ENCODE assay signal across 9 mouse cellular contexts in genomic region chr11:76894240-76894639, GRCm38 (mm10). TPM values are rescaled to one million over a fixed set of nuclear protein-coding genes. Genes with fewer than 3 reads are reported as not detected.
DNase-seq lines count a peak whose midpoint lies in the region; ATAC-seq and TF ChIP-seq lines count a peak whose summit lies in the region.
"Had no signal": no experiment of that assay in that cellular context is flagged by ENCODE, and none has a peak within 500 bp of the region (broad histone marks: within the 10 kb centered on the region; RNA-seq: fewer than 3 reads in every experiment).

No protein-coding gene starts in this region.

- TF ChIP-seq CTCF in cerebellum, adult 2 months (IDR thresholded peaks at IDR 0.05; ENCODE audit: borderline replicate concordance, insufficient read depth, low read depth, low read length), result peak; percentile 94

- no peak for ATAC-seq in hindbrain, embryonic 11.5 days (ENCODE audit: low FRiP score)
- no peak for ATAC-seq in hindbrain, embryonic 13.5 days (ENCODE audit: low FRiP score)
- ATAC-seq in kidney, embryonic 14.5 days (ENCODE audit: low FRiP score, low TSS enrichment), result peak; percentile 75
- ATAC-seq in lung, embryonic 16.5 days (ENCODE audit: low read depth), result peak; percentile 32

- TF ChIP-seq POLR2A in cerebellum, adult 2 months (IDR thresholded peaks at IDR 0.05; ENCODE audit: borderline replicate concordance, insufficient read depth, low read length), result no peak

- H3K4me2 ChIP-seq in hindbrain, embryonic 11.5 days (replicated peaks; ENCODE audit: low read depth, low read length), result no peak overlapping the region
- no peak overlapping the region for H3K4me2 ChIP-seq in hindbrain, embryonic 13.5 days
- no peak overlapping the region; the same call in 1 of the 2 replicates for H3K4me2 ChIP-seq in kidney, embryonic 14.5 days (replicated peaks; ENCODE audit: low read depth, low read length)
- H3K4me2 ChIP-seq in lung, embryonic 16.5 days (ENCODE audit: low read depth, low read length), result peak overlapping the region; percentile 23; the same call in 1 of the 2 replicates
- H3K4me2 ChIP-seq: midbrain, embryonic 12.5 days had no signal

- no peak overlapping the region for H3K9ac ChIP-seq in hindbrain, embryonic 11.5 days (ENCODE audit: low read depth, low read length)
- no peak overlapping the region for H3K9ac ChIP-seq in hindbrain, embryonic 13.5 days
- 0 out of 2 replicates have a peak overlapping the region, but pooled peaks have one; percentile 7 for H3K9ac ChIP-seq in kidney, embryonic 14.5 days (ENCODE audit: low read depth, low read length)
- H3K9ac ChIP-seq in lung, embryonic 16.5 days (ENCODE audit: low read length), result no peak overlapping the region
- H3K9ac ChIP-seq: midbrain, embryonic 12.5 days had no signal

- H3K27me3 ChIP-seq in hindbrain, embryonic 11.5 days (ENCODE audit: control insufficient read depth, insufficient read depth, low read length), result no peaks in the 10 kb centered on the region
- no peaks in the 10 kb centered on the region for H3K27me3 ChIP-seq in hindbrain, embryonic 13.5 days
- no peaks in the 10 kb centered on the region for H3K27me3 ChIP-seq in cerebellum, adult 2 months (ENCODE audit: control insufficient read depth, insufficient read depth, low read length)
- H3K27me3 ChIP-seq in kidney, embryonic 14.5 days (ENCODE audit: control insufficient read depth, insufficient read depth, low read length), result no peaks in the 10 kb centered on the region
- H3K27me3 ChIP-seq in lung, embryonic 16.5 days (ENCODE audit: control insufficient read depth, insufficient read depth, low read depth, low read length), result no peaks in the 10 kb centered on the region
- no peaks in the 10 kb centered on the region for H3K27me3 ChIP-seq in splenic B cell, adult 2 months (ENCODE audit: control insufficient read depth, insufficient read depth, low read length, poor library complexity, severe bottlenecking)
- H3K27me3 ChIP-seq: midbrain, embryonic 12.5 days had no signal

- H3K9me3 ChIP-seq in hindbrain, embryonic 11.5 days (ENCODE audit: control insufficient read depth, low read length), result no peaks in the 10 kb centered on the region
- H3K9me3 ChIP-seq in hindbrain, embryonic 13.5 days, result no peaks in the 10 kb centered on the region
- H3K9me3 ChIP-seq in kidney, embryonic 14.5 days (ENCODE audit: control insufficient read depth, low read length), result no peaks in the 10 kb centered on the region
- no peaks in the 10 kb centered on the region for H3K9me3 ChIP-seq in lung, embryonic 16.5 days (ENCODE audit: control insufficient read depth, low read length)
- H3K9me3 ChIP-seq: midbrain, embryonic 12.5 days had no signal

- 45% methylated on average over 5 of the region's 5 CpGs for WGBS in hindbrain, embryonic 11.5 days
- WGBS in hindbrain, embryonic 13.5 days, result 37% methylated on average over 5 of the region's 5 CpGs
- 39% methylated on average over 5 of the region's 5 CpGs for WGBS in cerebellum, adult 2 months
- WGBS in kidney, embryonic 14.5 days, result 21% methylated on average over 5 of the region's 5 CpGs
- whole genome bisulfite sequencing in lung, embryonic 16.5 days, result 24% methylated on average over 5 of the region's 5 CpGs

- peak; percentile 66 for DNase-seq in hindbrain, embryonic 11.5 days (ENCODE audit: low spot score)
- peak; percentile 63 for DNase-seq in Muller cell, postnatal 12 days (ENCODE audit: inconsistent ontology term)
- peak; percentile 73 to 74 for DNase-seq in cerebellum, adult 2 months
- DNase-seq in heart, adult 18-20 months, result peak; percentile 76 to 77
- peak; percentile 58 for DNase-seq in splenic B cell, adult 2 months (ENCODE audit: low read depth, low spot score)

- H3K4me3 ChIP-seq in hindbrain, embryonic 11.5 days (ENCODE audit: low read depth, low read length), result no peak overlapping the region
- H3K4me3 ChIP-seq in hindbrain, embryonic 13.5 days, result no peak overlapping the region
- H3K4me3 ChIP-seq in cerebellum, adult 2 months (replicated peaks; ENCODE audit: insufficient read depth, low read depth, low read length), result no peak overlapping the region
- H3K4me3 ChIP-seq in kidney, embryonic 14.5 days (ENCODE audit: low read length), result no peak overlapping the region
- H3K4me3 ChIP-seq in lung, embryonic 16.5 days (ENCODE audit: low read length), result no peak overlapping the region
- H3K4me3 ChIP-seq: midbrain, embryonic 12.5 days had no signal

- no peaks in the 10 kb centered on the region for H3K36me3 ChIP-seq in hindbrain, embryonic 11.5 days (ENCODE audit: control insufficient read depth, insufficient read depth, low read length)
- H3K36me3 ChIP-seq in hindbrain, embryonic 13.5 days, result no peaks in the 10 kb centered on the region
- no peaks in the 10 kb centered on the region for H3K36me3 ChIP-seq in kidney, embryonic 14.5 days (ENCODE audit: control insufficient read depth, insufficient read depth, low read length)
- no peaks in the 10 kb centered on the region for H3K36me3 ChIP-seq in lung, embryonic 16.5 days (ENCODE audit: control insufficient read depth, insufficient read depth, low read length)
- no peaks in the 10 kb centered on the region for H3K36me3 ChIP-seq in splenic B cell, adult 2 months (ENCODE audit: control insufficient read depth, insufficient read depth, low read length, poor library complexity, severe bottlenecking)
- H3K36me3 ChIP-seq: midbrain, embryonic 12.5 days had no signal

- no peak overlapping the region for H3K27ac ChIP-seq in hindbrain, embryonic 11.5 days (ENCODE audit: low read depth, low read length)
- no peak overlapping the region for H3K27ac ChIP-seq in hindbrain, embryonic 13.5 days
- H3K27ac ChIP-seq in cerebellum, adult 2 months (ENCODE audit: insufficient read depth, low read length), result no peak overlapping the region
- H3K27ac ChIP-seq in kidney, embryonic 14.5 days (ENCODE audit: low read depth, low read length), result peak overlapping the region; percentile 69
- H3K27ac ChIP-seq in lung, embryonic 16.5 days (ENCODE audit: low read length), result peak overlapping the region; percentile 76
- H3K27ac ChIP-seq: midbrain, embryonic 12.5 days had no signal

- H3K4me1 ChIP-seq in hindbrain, embryonic 11.5 days (replicated peaks; ENCODE audit: control insufficient read depth, insufficient read depth, low read length), result no peaks in the 10 kb centered on the region
- no peaks in the 10 kb centered on the region; the same call in 1 of the 2 replicates for H3K4me1 ChIP-seq in hindbrain, embryonic 13.5 days (replicated peaks)
- H3K4me1 ChIP-seq in cerebellum, adult 2 months (ENCODE audit: control insufficient read depth, insufficient read depth, low read length), result no peaks in the 10 kb centered on the region
- peaks cover 40% of the 10 kb centered on the region for H3K4me1 ChIP-seq in kidney, embryonic 14.5 days (ENCODE audit: control insufficient read depth, insufficient read depth, low read length)
- peaks cover 40% of the 10 kb centered on the region for H3K4me1 ChIP-seq in lung, embryonic 16.5 days (replicated peaks; ENCODE audit: control insufficient read depth, insufficient read depth, low read length)

RNA-seq across cellular contexts. Expression of gene Tmigd1, which starts 7.7 kb away (rescaled TPM):
- 0.17 TPM in 1 of 2 replicates, not detected in the other for polyA plus RNA-seq in hindbrain, embryonic 11.5 days (2014; fragmentation: Nextera tagmentation; extraction: Ambion mirVana)
- polyA plus RNA-seq in hindbrain, embryonic 13.5 days (2015; fragmentation: Nextera tagmentation; extraction: Ambion mirVana), result not detected in 2 replicates
- polyA plus RNA-seq in cerebellum, adult 2 months (2012; rRNA removed), result 0.33 TPM in 1 of 2 replicates, not detected in the other
- total RNA-seq in heart, adult 18-20 months (2021), result under 1 TPM in 1 of 2 experiments, not detected in 1; 0.28 TPM
- polyA plus RNA-seq in kidney, embryonic 14.5 days (2014; fragmentation: Nextera tagmentation; extraction: Ambion mirVana), result 0.74 and 0.89 TPM in 2 replicates
- 0.11 and 0.47 TPM in 2 replicates for polyA plus RNA-seq in lung, embryonic 16.5 days (2015; fragmentation: Nextera tagmentation; extraction: Ambion mirVana)
- polyA plus RNA-seq: midbrain, embryonic 12.5 days had no signal

RNA-seq across cellular contexts. Expression of gene Blmh, which starts 30.4 kb away (rescaled TPM):
- polyA plus RNA-seq in hindbrain, embryonic 11.5 days (2014; fragmentation: Nextera tagmentation; extraction: Ambion mirVana), result 164 and 193 TPM in 2 replicates
- 149 and 155 TPM in 2 replicates for polyA plus RNA-seq in hindbrain, embryonic 13.5 days (2015; fragmentation: Nextera tagmentation; extraction: Ambion mirVana)
- polyA plus RNA-seq in cerebellum, adult 2 months (2012; rRNA removed), result 42.0 and 45.9 TPM in 2 replicates
- total RNA-seq in heart, adult 18-20 months (2021), result 10 to 100 TPM; 26.3 to 30.1 TPM
- polyA plus RNA-seq in kidney, embryonic 14.5 days (2014; fragmentation: Nextera tagmentation; extraction: Ambion mirVana), result 136 and 160 TPM in 2 replicates
- polyA plus RNA-seq in lung, embryonic 16.5 days (2015; fragmentation: Nextera tagmentation; extraction: Ambion mirVana), result 163 and 165 TPM in 2 replicates

RNA-seq across cellular contexts. Expression of gene Cpd, which starts 47.4 kb away (rescaled TPM):
- 15.4 and 16.0 TPM in 2 replicates for polyA plus RNA-seq in hindbrain, embryonic 11.5 days (2014; fragmentation: Nextera tagmentation; extraction: Ambion mirVana)
- polyA plus RNA-seq in hindbrain, embryonic 13.5 days (2015; fragmentation: Nextera tagmentation; extraction: Ambion mirVana), result 5.7 and 6.2 TPM in 2 replicates
- 28.5 and 31.8 TPM in 2 replicates for polyA plus RNA-seq in cerebellum, adult 2 months (2012; rRNA removed)
- total RNA-seq in heart, adult 18-20 months (2021), result 10 to 100 TPM; 35.0 to 38.6 TPM
- 22.1 and 35.0 TPM in 2 replicates for polyA plus RNA-seq in kidney, embryonic 14.5 days (2014; fragmentation: Nextera tagmentation; extraction: Ambion mirVana)
- polyA plus RNA-seq in lung, embryonic 16.5 days (2015; fragmentation: Nextera tagmentation; extraction: Ambion mirVana), result 12.6 and 13.4 TPM in 2 replicates

Comparison
In these comparisons a context has a peak if more than half of its experiments do, and no peak if none do; other contexts are left out.
1. ATAC-seq: peak in kidney, embryonic 14.5 days (single experiment) and lung, embryonic 16.5 days (single experiment); none in hindbrain, embryonic 11.5 days (single experiment) and hindbrain, embryonic 13.5 days (single experiment).
2. H3K27ac ChIP-seq: peak in kidney, embryonic 14.5 days (single experiment) and lung, embryonic 16.5 days (single experiment); none in hindbrain, embryonic 11.5 days (single experiment), hindbrain, embryonic 13.5 days (single experiment) and cerebellum, adult 2 months (single experiment).
3. Peak in every context shown above with its lines, with median percentiles within 50 percentile points of each other: DNase-seq.